Mouse (Mus musculus) forebrain, embryonic 12.5 days (tissue): ENCODE measurements around the gene Smyd5. TPM values are rescaled to one million over a fixed set of nuclear protein-coding genes. Genes with fewer than 3 reads are reported as not detected.

Source experiments
- ATAC-seq: fragments of 200-750 bp; cut with Nextera tagmentation; 2 replicates; pipeline ENCODE4 v1.8.0; 2017; ENCODE audit warnings: moderate TSS enrichment; ENCODE audit not compliant: low FRiP score
- H3K27ac ChIP-seq: fragments of 300-500 bp; sonication (generic); 2 replicates; pipeline ENCODE4 v1.5.1; 2016; ENCODE audit warnings: mild to moderate bottlenecking
- H3K27me3 ChIP-seq: fragments of 300-500 bp; sonication (generic); 2 replicates; pipeline ENCODE4 v1.6.1; 2016; ENCODE audit warnings: mild to moderate bottlenecking
- H3K36me3 ChIP-seq: fragments of 300-500 bp; sonication (generic); replicated peaks from 2 replicates; pipeline ENCODE4 v1.6.1; 2016; ENCODE audit warnings: mild to moderate bottlenecking
- H3K4me1 ChIP-seq: fragments of 300-500 bp; sonication (generic); 2 replicates; pipeline ENCODE4 v1.6.1; 2016
- H3K4me2 ChIP-seq: fragments of 300-500 bp; sonication (generic); 2 replicates; pipeline ENCODE4 v1.6.1; 2016; ENCODE audit warnings: mild to moderate bottlenecking, moderate library complexity
- H3K4me3 ChIP-seq: fragments of 300-500 bp; sonication (generic); replicated peaks from 2 replicates; pipeline ENCODE4 v1.5.1; 2016; ENCODE audit warnings: mild to moderate bottlenecking
- H3K9ac ChIP-seq: fragments of 300-500 bp; sonication (generic); 2 replicates; pipeline ENCODE4 v1.6.1; 2016; ENCODE audit warnings: mild to moderate bottlenecking
- H3K9me3 ChIP-seq: fragments of 300-500 bp; sonication (generic); 2 replicates; pipeline ENCODE4 v1.6.1; 2016
- WGBS: fragments of 180-500 bp; shearing (Covaris S2); methylation state at CpG from one replicate; pipeline ENCODE4 v1.1.7; 2016; 5-methylcytosine and 5-hydroxymethylcytosine counted together
- polyA plus RNA-seq: library from polyadenylated mRNA; unstranded; fragments of >200 nt; fragmentation: Nextera tagmentation; extraction: Ambion mirVana; gene quantifications from 2 replicates; pipeline ENCODE4 v1.2.1, GENCODE M21; 2016

Smyd5 gene
- polyA plus RNA-seq: 49.8 and 51.5 TPM in 2 replicates

DNA sequence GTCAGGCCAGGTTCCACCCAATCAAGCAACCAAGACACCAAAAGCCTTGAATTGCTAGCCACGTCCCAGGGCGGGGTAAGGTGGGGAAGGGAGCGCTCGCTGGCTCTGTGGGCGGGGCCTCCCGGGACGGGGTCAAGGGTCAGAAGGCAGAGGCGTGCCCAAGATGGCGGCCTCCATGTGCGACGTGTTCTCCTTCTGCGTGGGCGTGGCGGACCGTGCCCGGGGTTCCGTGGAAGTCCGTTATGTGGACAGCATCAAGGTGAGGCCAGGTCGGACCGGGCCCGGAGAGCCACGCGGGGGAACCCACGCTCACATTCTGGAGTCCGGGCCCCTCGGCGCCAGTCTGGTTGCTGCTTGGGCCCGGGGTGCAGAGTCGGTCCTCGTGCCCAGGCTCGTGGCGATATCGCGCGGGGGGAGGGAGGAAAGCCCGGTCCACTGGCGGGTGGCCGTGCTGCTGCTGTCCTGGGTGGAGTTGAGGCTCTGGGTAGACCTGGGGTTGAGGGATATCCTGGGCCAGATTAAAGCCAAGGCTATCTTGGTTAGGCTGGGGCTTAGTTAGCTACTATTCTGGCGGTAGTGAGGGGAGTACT is at the start of gene Smyd5:
Gene Smyd5, plus strand, starts transcription at position 148 of the 590 bp plus-strand sequence.
- peaks cover 9% of the 10 kb centered on the region; the same call in 1 of the 2 replicates for H3K27me3 ChIP-seq
- H3K27ac ChIP-seq: no peak within 1 kb of the TSS
- H3K4me2 ChIP-seq: peak within 1 kb of the TSS; percentile 89
- peak; percentile 79 for ATAC-seq
- peak within 1 kb of the TSS; percentile 70 for H3K4me3 ChIP-seq
- peaks cover 15% of the 10 kb centered on the region for H3K4me1 ChIP-seq
- H3K9ac ChIP-seq: peak within 1 kb of the TSS; percentile 76
- WGBS: under 1% methylated on average over 39 of the region's 39 CpGs
- H3K9me3 ChIP-seq: no peaks in the 10 kb centered on the region
- H3K36me3 ChIP-seq: no peaks in the 10 kb centered on the region

- WGBS: 86% methylated on average over 2 of the region's 2 CpGs
- Histone ChIP-seq H3K9ac (no peak overlapping the region), H3K27ac (no peak overlapping the region), H3K36me3 (no peaks in the 10 kb centered on the region), H3K4me1 (peaks cover 15% of the 10 kb centered on the region), H3K4me3 (no peak overlapping the region), H3K27me3 (peaks cover 23% of the 10 kb centered on the region), H3K9me3 (no peaks in the 10 kb centered on the region), H3K4me2 (no peak overlapping the region)
- no peak for ATAC-seq
These were observed 49.0 kb upstream of the Smyd5 start for GRCm38 (mm10) chr6:85382791-85383190.

GRCm38 (mm10) chr6:85388608-85389007 is 43.2 kb upstream of the Smyd5 start:
- Histone ChIP-seq H3K36me3 (no peaks in the 10 kb centered on the region), H3K4me2 (no peak overlapping the region), H3K4me3 (no peak overlapping the region), H3K4me1 (0 out of 2 replicates have a peak, but pooled peaks cover 3% of the 10 kb centered on the region), H3K27ac (no peak overlapping the region), H3K9ac (no peak overlapping the region), H3K27me3 (peaks cover 22% of the 10 kb centered on the region), H3K9me3 (no peaks in the 10 kb centered on the region)
- ATAC-seq: no peak
- 81% methylated on average over 5 of the region's 5 CpGs for WGBS

DNA sequence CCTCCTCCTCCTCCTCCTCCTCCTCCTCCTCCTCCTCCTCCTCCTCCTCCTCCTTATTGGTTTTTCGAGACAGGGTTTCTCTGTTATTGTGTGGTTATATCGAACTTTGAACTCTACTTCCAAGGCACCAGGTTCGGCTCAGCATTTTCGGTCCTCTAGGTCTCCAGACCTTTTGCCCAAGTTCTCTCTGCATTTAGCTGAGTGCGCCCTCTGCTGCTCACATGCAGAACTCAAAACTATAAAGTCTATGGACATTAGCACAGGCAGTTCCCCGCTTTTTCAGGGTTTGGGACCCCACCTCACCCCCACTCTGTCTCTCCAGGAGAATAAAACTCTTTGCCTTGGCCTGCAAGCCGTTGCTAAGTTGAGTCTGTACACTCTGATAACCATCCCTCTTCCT is 40.0 kb upstream of the Smyd5 start:
- H3K4me3 ChIP-seq: no peak overlapping the region
- no peaks in the 10 kb centered on the region for H3K4me1 ChIP-seq
- H3K27ac ChIP-seq: no peak overlapping the region
- no peak overlapping the region for H3K9ac ChIP-seq
- H3K36me3 ChIP-seq: no peaks in the 10 kb centered on the region
- no peak for ATAC-seq
- H3K27me3 ChIP-seq: 0 out of 2 replicates have a peak, but pooled peaks cover 15% of the 10 kb centered on the region
- 21% methylated on average over 5 of the region's 7 CpGs for WGBS
- H3K9me3 ChIP-seq: no peaks in the 10 kb centered on the region
- no peak overlapping the region for H3K4me2 ChIP-seq

DNA sequence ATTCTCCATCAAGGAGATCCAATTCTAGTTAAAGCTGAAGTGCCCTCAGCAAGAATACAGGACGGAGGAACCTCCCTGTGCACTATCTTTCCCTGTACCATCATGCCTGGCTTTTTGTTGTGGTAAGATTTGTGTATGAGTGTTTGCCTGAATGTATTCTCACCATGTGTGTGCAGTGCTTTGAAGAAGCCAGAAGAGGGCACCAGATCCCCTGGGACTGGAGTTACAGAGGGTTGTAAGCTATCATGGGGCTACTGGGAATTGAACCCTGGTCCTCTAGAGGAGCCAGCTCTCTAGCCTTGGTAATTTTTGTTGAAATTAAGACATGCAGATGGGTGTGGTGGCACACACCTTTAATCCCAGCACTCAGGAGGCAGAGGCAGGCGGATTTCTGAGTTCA is 36.4 kb upstream of the Smyd5 start:
- no peak overlapping the region for H3K9ac ChIP-seq
- no peaks in the 10 kb centered on the region for H3K36me3 ChIP-seq
- H3K27ac ChIP-seq: no peak overlapping the region
- no peaks in the 10 kb centered on the region; the same call in 1 of the 2 replicates for H3K4me1 ChIP-seq
- H3K4me3 ChIP-seq: no peak overlapping the region
- ATAC-seq: no peak
- H3K27me3 ChIP-seq: 0 out of 2 replicates have a peak, but pooled peaks cover 9% of the 10 kb centered on the region
- H3K4me2 ChIP-seq: no peak overlapping the region
- 86% methylated on average over 2 of the region's 2 CpGs for WGBS
- no peaks in the 10 kb centered on the region for H3K9me3 ChIP-seq

- 40% methylated on average over 1 of the region's 1 CpGs for WGBS
These were observed 34.6 kb upstream of the Smyd5 start for GRCm38 (mm10) chr6:85397165-85397564.

GRCm38 (mm10) chr6:85399715-85400114 is 32.1 kb upstream of the Smyd5 start:
- WGBS: 44% methylated on average over 5 of the region's 5 CpGs
- Histone ChIP-seq H3K9me3 (no peaks in the 10 kb centered on the region), H3K4me2 (no peak overlapping the region), H3K27me3 (peaks cover 4% of the 10 kb centered on the region; the same call in 1 of the 2 replicates), H3K4me3 (no peak overlapping the region), H3K4me1 (no peaks in the 10 kb centered on the region; the same call in 1 of the 2 replicates), H3K27ac (peak overlapping the region; percentile 4; the same call in 1 of the 2 replicates), H3K9ac (no peak overlapping the region), H3K36me3 (no peaks in the 10 kb centered on the region)
- peak; percentile 41; the same call in 1 of the 2 replicates for ATAC-seq

More at GRCm38 (mm10) chr6:85397165-85397564, 34.6 kb upstream of the Smyd5 start:
- ATAC-seq: no peak
- no peaks in the 10 kb centered on the region for H3K36me3 ChIP-seq
- H3K9ac ChIP-seq: no peak overlapping the region
- no peaks in the 10 kb centered on the region for H3K9me3 ChIP-seq
- H3K4me2 ChIP-seq: no peak overlapping the region
- no peak overlapping the region for H3K4me3 ChIP-seq
- no peaks in the 10 kb centered on the region; the same call in 1 of the 2 replicates for H3K4me1 ChIP-seq
- H3K27ac ChIP-seq: no peak overlapping the region
- 0 out of 2 replicates have a peak, but pooled peaks cover 7% of the 10 kb centered on the region for H3K27me3 ChIP-seq

GRCm38 (mm10) chr6:85402613-85403012 is 29.2 kb upstream of the Smyd5 start:
- Histone ChIP-seq H3K4me3 (no peak overlapping the region), H3K4me1 (no peaks in the 10 kb centered on the region; the same call in 1 of the 2 replicates), H3K4me2 (no peak overlapping the region), H3K27me3 (peaks cover 22% of the 10 kb centered on the region), H3K9ac (no peak overlapping the region), H3K9me3 (no peaks in the 10 kb centered on the region), H3K36me3 (no peaks in the 10 kb centered on the region), H3K27ac (0 out of 2 replicates have a peak overlapping the region, but pooled peaks have one; percentile 15)
- no peak for ATAC-seq
- WGBS: 64% methylated on average over 2 of the region's 2 CpGs

GRCm38 (mm10) chr6:85403039-85403438 is 28.8 kb upstream of the Smyd5 start:
- Histone ChIP-seq H3K4me3 (no peak overlapping the region), H3K36me3 (no peaks in the 10 kb centered on the region), H3K9me3 (no peaks in the 10 kb centered on the region), H3K4me2 (no peak overlapping the region), H3K27me3 (peaks cover 26% of the 10 kb centered on the region), H3K4me1 (no peaks in the 10 kb centered on the region; the same call in 1 of the 2 replicates), H3K27ac (0 out of 2 replicates have a peak overlapping the region, but pooled peaks have one; percentile 15), H3K9ac (no peak overlapping the region)
- 66% methylated on average over 10 of the region's 10 CpGs for WGBS
- ATAC-seq: no peak

- peaks cover 52% of the 10 kb centered on the region for H3K27me3 ChIP-seq
- H3K4me3 ChIP-seq: peak overlapping the region; percentile 28
- 0 out of 2 replicates have a peak, but pooled peaks have one; percentile 20 for ATAC-seq
- H3K9ac ChIP-seq: peak overlapping the region; percentile 49
- WGBS: under 1% methylated on average over 31 of the region's 31 CpGs
- H3K36me3 ChIP-seq: no peaks in the 10 kb centered on the region
- H3K4me2 ChIP-seq: peak overlapping the region; percentile 51
- H3K4me1 ChIP-seq: peaks cover 13% of the 10 kb centered on the region
- H3K27ac ChIP-seq: no peak overlapping the region
- H3K9me3 ChIP-seq: no peaks in the 10 kb centered on the region
These were observed 22.8 kb upstream of the Smyd5 start for GRCm38 (mm10) chr6:85409003-85409402.

GRCm38 (mm10) chr6:85410771-85411273 is 21.0 kb upstream of the Smyd5 start:
- Histone ChIP-seq H3K27me3 (peaks cover 45% of the 10 kb centered on the region), H3K4me2 (no peak overlapping the region), H3K9me3 (no peaks in the 10 kb centered on the region), H3K27ac (no peak overlapping the region), H3K9ac (no peak overlapping the region), H3K4me1 (peaks cover 13% of the 10 kb centered on the region), H3K36me3 (no peaks in the 10 kb centered on the region), H3K4me3 (no peak overlapping the region)
- 8% methylated on average over 13 of the region's 13 CpGs for WGBS
- ATAC-seq: peak; percentile 83

GRCm38 (mm10) chr6:85415829-85416228 is 16.0 kb upstream of the Smyd5 start:
- 69% methylated on average over 3 of the region's 3 CpGs for WGBS

More at GRCm38 (mm10) chr6:85415829-85416228, 16.0 kb upstream of the Smyd5 start:
- no peaks in the 10 kb centered on the region for H3K4me1 ChIP-seq
- H3K27ac ChIP-seq: no peak overlapping the region
- peaks cover 8% of the 10 kb centered on the region; the same call in 1 of the 2 replicates for H3K27me3 ChIP-seq
- no peak overlapping the region for H3K4me3 ChIP-seq
- H3K36me3 ChIP-seq: no peaks in the 10 kb centered on the region
- ATAC-seq: no peak
- no peak overlapping the region for H3K9ac ChIP-seq
- H3K9me3 ChIP-seq: no peaks in the 10 kb centered on the region
- H3K4me2 ChIP-seq: no peak overlapping the region
